Mouse (Mus musculus) limb, embryonic 15.5 days (tissue): ENCODE results near the gene Cdk5. TPM values are rescaled to one million over a fixed set of nuclear protein-coding genes. Genes with fewer than 3 reads are reported as not detected.

ENCODE experiments used
- polyA plus RNA-seq: library from polyadenylated mRNA; unstranded; fragments of >200 nt; fragmentation: Nextera tagmentation; extraction: Ambion mirVana; gene quantifications from 2 replicates; pipeline ENCODE4 v1.2.1, GENCODE M21; 2015

Cdk5 gene
- polyA plus RNA-seq, 1 experiment from 2014 or later: 54.9 TPM

Other genes starting within 250 kb of the Cdk5 start
- gene Kcnh2, start 71.9 kb downstream of the Cdk5 start, polyA plus RNA-seq: 3.5 and 4.9 TPM in 2 replicates
- gene Nos3, start 58.7 kb downstream of the Cdk5 start, polyA plus RNA-seq: 7.5 and 8.0 TPM in 2 replicates
- 2.0 and 2.8 TPM in 2 replicates for gene Atg9b, start 31.4 kb downstream of the Cdk5 start, polyA plus RNA-seq
- gene Abcb8, start 29.9 kb downstream of the Cdk5 start, polyA plus RNA-seq: 38.9 and 46.5 TPM in 2 replicates
- 0.24 and 0.73 TPM in 2 replicates for gene Asic3, start 10.1 kb downstream of the Cdk5 start, polyA plus RNA-seq
- gene Slc4a2, start 307 bp upstream of the Cdk5 start, polyA plus RNA-seq: 36.7 and 40.0 TPM in 2 replicates
- 108 and 130 TPM in 2 replicates for gene Fastk, start 21.8 kb upstream of the Cdk5 start, polyA plus RNA-seq
- 21.3 and 23.9 TPM in 2 replicates for gene Tmub1, start 24.3 kb upstream of the Cdk5 start, polyA plus RNA-seq
- 32.4 and 34.1 TPM in 2 replicates for gene Agap3, start 28.6 kb upstream of the Cdk5 start, polyA plus RNA-seq
- 0.06 and 0.10 TPM in 2 replicates for gene Gbx1, start 103.7 kb upstream of the Cdk5 start, polyA plus RNA-seq
- 0.99 and 1.8 TPM in 2 replicates for gene Asb10, start 117.4 kb upstream of the Cdk5 start, polyA plus RNA-seq
- 0.14 and 0.26 TPM in 2 replicates for gene 4931409K22Rik, start 133.3 kb upstream of the Cdk5 start, polyA plus RNA-seq
- 97.2 and 98.2 TPM in 2 replicates for gene Abcf2, start 153.9 kb upstream of the Cdk5 start, polyA plus RNA-seq
- 37.7 and 39.5 TPM in 2 replicates for gene Chpf2, start 163.2 kb upstream of the Cdk5 start, polyA plus RNA-seq
- 32.4 and 37.2 TPM in 2 replicates for gene Smarcd3, start 200.9 kb upstream of the Cdk5 start, polyA plus RNA-seq